Mouse (Mus musculus): ENCODE measurements around the gene Kazn.

DNA sequence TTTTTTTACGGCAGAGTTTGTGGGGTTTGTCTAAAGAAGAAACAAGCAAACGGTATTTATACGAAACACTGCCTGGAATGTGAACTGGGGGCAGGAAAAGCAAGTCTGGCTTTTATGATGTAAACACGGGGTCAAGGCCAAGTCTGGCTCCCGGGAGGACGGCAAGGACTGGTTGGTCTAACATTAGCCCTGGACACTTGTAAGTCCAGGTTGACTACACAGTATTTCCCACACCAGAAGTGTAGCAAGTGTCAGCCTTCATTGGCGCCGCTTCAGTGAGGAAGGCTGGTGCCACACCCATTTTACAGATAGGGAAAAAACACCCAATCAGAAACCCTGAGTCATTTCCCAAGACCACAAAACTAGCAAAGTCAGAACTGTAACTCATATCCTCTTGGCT lies 173.9 kb downstream of the Kazn start:
- TF ChIP-seq GATA1 (IDR thresholded peaks at IDR 0.05; ENCODE audit: low read length) = no peak
- TF ChIP-seq TAL1 (IDR thresholded peaks at IDR 0.05; ENCODE audit: low read length) = no peak

Data from erythroblast, embryonic 14.5 days (primary cell).